Mouse (Mus musculus): ENCODE data around the gene Bax. TPM values are rescaled to one million over a fixed set of nuclear protein-coding genes. Genes with fewer than 3 reads are reported as not detected.

Gene Bax
- polyA plus RNA-seq, 1 experiment, result 407 TPM

GRCm38 (mm10) chr7:45415636-45416035 lies 51.1 kb downstream of the Bax start:
- TF ChIP-seq GATA1 (IDR thresholded peaks at IDR 0.05; ENCODE audit: low read length), result no peak

GRCm38 (mm10) chr7:45414740-45415224 lies 51.9 kb downstream of the Bax start:
- TF ChIP-seq GATA1 (IDR thresholded peaks at IDR 0.05; ENCODE audit: low read length), result no peak

GRCm38 (mm10) chr7:45413864-45414739 lies 52.6 kb downstream of the Bax start:
- TF ChIP-seq GATA1 (IDR thresholded peaks at IDR 0.05; ENCODE audit: low read length), result no peak

GRCm38 (mm10) chr7:45413113-45413863 lies 53.4 kb downstream of the Bax start, which contains the start of gene Ntf5:
TSS of gene Ntf5 (plus strand) at chr7:45413695.
- TF ChIP-seq GATA1 (IDR thresholded peaks at IDR 0.05; ENCODE audit: low read length), result no peak

GRCm38 (mm10) chr7:45412421-45412820 lies 54.3 kb downstream of the Bax start:
- TF ChIP-seq GATA1 (IDR thresholded peaks at IDR 0.05; ENCODE audit: low read length), result no peak

Other genes starting within 250 kb of the Bax start
- 96.2 and 133 TPM in 2 replicates for gene Cd37, start 227.8 kb downstream of the Bax start, polyA plus RNA-seq (2012)
- gene Slc6a16, start 225.8 kb downstream of the Bax start, polyA plus RNA-seq (2012), result not detected in 2 replicates
- gene Slc6a21, start 189.4 kb downstream of the Bax start, polyA plus RNA-seq (2012), result not detected in 2 replicates
- 0.13 and 0.19 TPM in 2 replicates for gene Trpm4, start 133.1 kb downstream of the Bax start, polyA plus RNA-seq (2012)
- gene Hrc, start 131.6 kb downstream of the Bax start, polyA plus RNA-seq (2012), result not detected in 2 replicates
- gene Ppfia3, start 99.9 kb downstream of the Bax start, polyA plus RNA-seq (2012), result 5.9 and 6.4 TPM in 2 replicates
- gene Lin7b, start 96.3 kb downstream of the Bax start, polyA plus RNA-seq (2012), result 3.0 and 3.6 TPM in 2 replicates
- gene Snrnp70, start 71.2 kb downstream of the Bax start, polyA plus RNA-seq (2012), result 1,207 and 1,386 TPM in 2 replicates
- gene Kcna7, start 61.2 kb downstream of the Bax start, polyA plus RNA-seq (2012), result not detected in 2 replicates
- 0.03 and 0.04 TPM in 2 replicates for gene Ntf5, start 53.2 kb downstream of the Bax start, polyA plus RNA-seq (2012)
- gene Lhb, start 46.1 kb downstream of the Bax start, polyA plus RNA-seq (2012), result not detected in 2 replicates
- gene Gys1, start 32.1 kb downstream of the Bax start, polyA plus RNA-seq (2012), result 28.8 TPM in 2 replicates
- gene Ruvbl2, start 28.8 kb downstream of the Bax start, polyA plus RNA-seq (2012), result 887 and 1,231 TPM in 2 replicates
- 11,844 and 12,759 TPM in 2 replicates for gene Ftl1, start 7.0 kb downstream of the Bax start, polyA plus RNA-seq (2012)
- 1.7 and 2.0 TPM in 2 replicates for gene Tulp2, start 15.0 kb upstream of the Bax start, polyA plus RNA-seq (2012)
- gene Gm45808, start 19.9 kb upstream of the Bax start, polyA plus RNA-seq (2012), result not detected in 2 replicates
- gene Dhdh, start 21.9 kb upstream of the Bax start, polyA plus RNA-seq (2012), result 0.29 and 0.49 TPM in 2 replicates
- gene Nucb1, start 43.5 kb upstream of the Bax start, polyA plus RNA-seq (2012), result 1,038 and 1,233 TPM in 2 replicates
- gene Ppp1r15a, start 59.4 kb upstream of the Bax start, polyA plus RNA-seq (2012), result 87.1 and 135 TPM in 2 replicates
- 1.2 and 1.8 TPM in 2 replicates for gene Plekha4, start 59.4 kb upstream of the Bax start, polyA plus RNA-seq (2012)
- gene Hsd17b14, start 88.0 kb upstream of the Bax start, polyA plus RNA-seq (2012), result 10.6 and 11.5 TPM in 2 replicates
- 83.5 and 192 TPM in 2 replicates for gene Bcat2, start 103.3 kb upstream of the Bax start, polyA plus RNA-seq (2012)
- not detected in 2 replicates for gene Fgf21, start 148.6 kb upstream of the Bax start, polyA plus RNA-seq (2012)
- gene Fut1, start 150.4 kb upstream of the Bax start, polyA plus RNA-seq (2012), result not detected in 2 replicates
- 0.11 and 0.14 TPM in 2 replicates for gene Izumo1, start 154.9 kb upstream of the Bax start, polyA plus RNA-seq (2012)
- gene Rasip1, start 160.6 kb upstream of the Bax start, polyA plus RNA-seq (2012), result 1.2 and 1.6 TPM in 2 replicates
- not detected in 2 replicates for gene Mamstr, start 173.1 kb upstream of the Bax start, polyA plus RNA-seq (2012)
- not detected in 2 replicates for gene Fut2, start 199.5 kb upstream of the Bax start, polyA plus RNA-seq (2012)
- gene Ntn5, start 217.1 kb upstream of the Bax start, polyA plus RNA-seq (2012), result 0.11 TPM in 1 of 2 replicates, not detected in the other
- not detected in 2 replicates for gene Sec1, start 227.5 kb upstream of the Bax start, polyA plus RNA-seq (2012)
- gene Car11, start 232.9 kb upstream of the Bax start, polyA plus RNA-seq (2012), result 0.37 and 0.79 TPM in 2 replicates
- 22.4 and 28.4 TPM in 2 replicates for gene Dbp, start 238.2 kb upstream of the Bax start, polyA plus RNA-seq (2012)
- 18,264 and 20,873 TPM in 2 replicates for gene Rpl18, start 248.6 kb upstream of the Bax start, polyA plus RNA-seq (2012)

Measured in G1E-ER4 (cell line).